Mouse (Mus musculus) heart, embryonic 10.5 days (tissue): ENCODE measurements around the gene Rpn1. TPM values are rescaled to one million over a fixed set of nuclear protein-coding genes. Genes with fewer than 3 reads are reported as not detected.

Experiments used
- microRNA-seq: library from miRNA; unstranded; fragments of <30 nt; microRNA quantifications from one replicate; pipeline ENCODE4, GENCODE M21; 2017
- polyA plus RNA-seq: library from polyadenylated mRNA; unstranded; fragments of >200 nt; fragmentation: Nextera tagmentation; extraction: Ambion mirVana; gene quantifications from 2 replicates; pipeline ENCODE4 v1.2.1, GENCODE M21; 2016

Rpn1 gene
- polyA plus RNA-seq, 1 experiment from 2014 or later = 346 TPM

Small RNA genes within 50 kb of the gene (microRNA-seq; reads per million reads assigned to microRNA genes)
- not detected for gene Mir6376

Other genes starting within 250 kb of the Rpn1 start
- 2.3 and 2.5 TPM in 2 replicates for gene Gm45140, start 248.7 kb upstream of the Rpn1 start, polyA plus RNA-seq
- 31.6 and 44.0 TPM in 2 replicates for gene Isy1, start 245.7 kb upstream of the Rpn1 start, polyA plus RNA-seq
- gene Cnbp, start 233.4 kb upstream of the Rpn1 start, polyA plus RNA-seq = 999 and 1,260 TPM in 2 replicates
- 173 and 179 TPM in 2 replicates for gene Copg1, start 196.7 kb upstream of the Rpn1 start, polyA plus RNA-seq
- gene Hmces, start 170.5 kb upstream of the Rpn1 start, polyA plus RNA-seq = 34.8 and 44.5 TPM in 2 replicates
- gene H1fx, start 102.8 kb upstream of the Rpn1 start, polyA plus RNA-seq = 11.1 and 18.7 TPM in 2 replicates
- 217 and 229 TPM in 2 replicates for gene Rab7, start 39.2 kb upstream of the Rpn1 start, polyA plus RNA-seq
- 24.5 and 24.8 TPM in 2 replicates for gene Gata2, start 109.4 kb downstream of the Rpn1 start, polyA plus RNA-seq
- not detected in 2 replicates for gene Dnajb8, start 137.8 kb downstream of the Rpn1 start, polyA plus RNA-seq